Mouse (Mus musculus): ENCODE measurements around the gene Dnaja4.

DNA sequence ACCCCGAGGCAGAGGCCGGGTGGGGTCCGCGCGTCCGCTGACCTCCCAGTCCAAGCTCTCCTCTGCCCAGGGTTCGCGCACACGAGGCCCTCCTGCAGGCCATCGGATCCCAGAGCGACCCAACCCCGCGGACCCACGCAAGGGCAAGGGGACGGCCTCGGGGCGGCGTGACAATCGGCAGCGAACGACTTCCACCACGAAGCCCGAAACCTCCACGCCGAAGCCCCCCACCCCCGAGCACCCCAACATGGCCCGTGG is 343 bp downstream of the Dnaja4 start:
- TF ChIP-seq CTCF (IDR thresholded peaks at IDR 0.05; ENCODE audit: borderline replicate concordance, extremely low read depth, insufficient read depth, insufficient read length) (no peak), POLR2A (IDR thresholded peaks at IDR 0.05; ENCODE audit: borderline replicate concordance, extremely low read depth, insufficient read depth, insufficient read length, poor library complexity, severe bottlenecking) (no peak)
